Mouse (Mus musculus) myocyte (in vitro differentiated cells): ENCODE measurements around the gene Gper1.

Experiments used
- CEBPB ChIP-seq: IDR thresholded peaks from 2 replicates; pipeline ENCODE4 v1.6.1; 2011; ENCODE audit warnings: mild to moderate bottlenecking, moderate library complexity; ENCODE audit not compliant: poor library complexity, insufficient read depth, severe bottlenecking
- E2F4 ChIP-seq: IDR thresholded peaks from one replicate; pipeline ENCODE4 v1.6.1; 2011; ENCODE audit warnings: mild to moderate bottlenecking, control low read depth, moderate library complexity; ENCODE audit not compliant: insufficient read depth
- MAX ChIP-seq: IDR thresholded peaks from one replicate; pipeline ENCODE4 v1.6.1; 2011; ENCODE audit warnings: low read depth, mild to moderate bottlenecking, control low read depth
- MYOD1 ChIP-seq, 3 experiments: IDR thresholded peaks; one replicate each; pipeline ENCODE4 v1.6.1; 2011; ENCODE audit warnings: control low read depth in 2 of 3, low read depth in 2 of 3, mild to moderate bottlenecking in 2 of 3, moderate library complexity in 1 of 3; ENCODE audit not compliant: insufficient read length in 2 of 3, control insufficient read depth in 1 of 3
- MYOG ChIP-seq, 3 experiments: IDR thresholded peaks; one replicate each; pipeline ENCODE4 v1.6.1; 2011; ENCODE audit warnings: control low read depth in 2 of 3, low read depth in 2 of 3, mild to moderate bottlenecking in 2 of 3; ENCODE audit not compliant: insufficient read length in 2 of 3, control insufficient read depth in 1 of 3, insufficient read depth in 1 of 3
- POLR2A ChIP-seq: IDR thresholded peaks from one replicate; pipeline ENCODE4 v1.6.1; 2011; ENCODE audit warnings: low read depth, mild to moderate bottlenecking, control low read depth, moderate library complexity; ENCODE audit not compliant: insufficient read length
- POLR2AphosphoS2 ChIP-seq: IDR thresholded peaks from one replicate; pipeline ENCODE4 v1.6.1; 2011; ENCODE audit warnings: low read depth, control low read depth; ENCODE audit not compliant: insufficient read length
- REST ChIP-seq: IDR thresholded peaks from one replicate; pipeline ENCODE4 v1.6.1; 2011; ENCODE audit warnings: mild to moderate bottlenecking, control low read depth, moderate library complexity; ENCODE audit not compliant: insufficient read depth, insufficient read length
- SRF ChIP-seq: IDR thresholded peaks from one replicate; pipeline ENCODE4 v1.6.1; 2011; ENCODE audit warnings: low read depth; ENCODE audit not compliant: control insufficient read depth, insufficient read length
- TCF12 ChIP-seq: IDR thresholded peaks from one replicate; pipeline ENCODE4 v1.6.1; 2011; ENCODE audit warnings: mild to moderate bottlenecking, control low read depth; ENCODE audit not compliant: poor library complexity, insufficient read depth, severe bottlenecking
- TCF3 ChIP-seq: IDR thresholded peaks from one replicate; pipeline ENCODE4 v1.6.1; 2011; ENCODE audit warnings: low read depth, control low read depth; ENCODE audit not compliant: insufficient read length
- USF1 ChIP-seq: IDR thresholded peaks from one replicate; pipeline ENCODE4 v1.6.1; 2011; ENCODE audit warnings: low read depth, mild to moderate bottlenecking, control low read depth, moderate library complexity

- TF ChIP-seq POLR2A (no peak), REST (no peak), CEBPB (no peak), E2F4 (no peak), POLR2AphosphoS2 (no peak), MYOD1 (IDR thresholded peaks at IDR 0.05; ENCODE audit: control insufficient read depth in 1 of 3, insufficient read length in 2 of 3, low read depth in 2 of 3) (no peak), MYOG (IDR thresholded peaks at IDR 0.05; ENCODE audit: control insufficient read depth in 1 of 3, insufficient read depth in 1 of 3, insufficient read length in 2 of 3, low read depth in 2 of 3) (no peak), MAX (no peak), SRF (no peak), USF1 (no peak), TCF3 (no peak), TCF12 (no peak)
These were observed 17.0 kb upstream of the Gper1 start for GRCm38 (mm10) chr5:139405953-139406352.
